7 mouse cellular contexts compared by ENCODE assay signal in the genomic region with DNA sequence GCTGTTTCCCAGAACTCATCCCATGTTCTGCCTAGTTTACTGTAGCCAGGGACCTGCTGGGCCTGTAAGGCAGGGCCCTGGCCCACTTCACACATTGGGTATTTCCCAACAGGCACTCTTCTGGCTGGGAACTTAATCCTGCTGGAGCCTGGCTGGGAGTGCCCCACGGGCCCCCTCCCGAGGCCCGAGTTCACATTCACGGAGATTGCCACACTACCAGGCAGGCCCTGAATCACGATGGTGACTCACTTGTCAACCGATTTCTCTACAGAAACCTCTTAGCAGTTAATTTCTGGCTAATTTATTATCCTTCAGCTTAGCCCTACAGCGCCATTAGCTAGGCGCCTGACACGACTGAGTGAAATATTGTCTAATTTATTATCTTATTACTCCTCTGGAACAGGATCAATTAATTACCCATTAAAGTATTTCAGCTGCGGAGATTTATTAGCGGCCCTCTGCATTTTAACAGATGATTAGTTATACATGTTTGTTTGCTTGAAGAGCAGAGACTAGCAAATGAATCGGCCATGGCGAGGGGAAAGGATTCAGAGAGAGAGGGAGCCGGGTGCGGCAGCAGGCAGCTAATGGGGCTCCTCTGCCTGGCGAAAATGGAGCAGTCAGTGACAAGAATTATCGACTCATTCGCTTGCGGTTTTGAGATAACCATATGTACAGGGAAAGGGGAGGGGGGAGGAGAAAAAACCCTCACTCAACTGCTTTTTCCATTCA.
DNase-seq lines count a peak whose midpoint lies in the region; ATAC-seq and TF ChIP-seq lines count a peak whose summit lies in the region.

No protein-coding gene starts in this region.

- no peak for TF ChIP-seq POLR2A in embryonic fibroblast, embryonic 13.5 days (IDR thresholded peaks at IDR 0.05; ENCODE audit: low read depth, low read length)

- H3K4me3 ChIP-seq in embryonic fibroblast, embryonic 13.5 days (ENCODE audit: insufficient read depth, low read length): no peak overlapping the region
- no peak overlapping the region for H3K4me3 ChIP-seq in intestine, postnatal 0 days (ENCODE audit: low read depth, low read length)

- DNase-seq in urinary bladder, adult 2 months (ENCODE audit: low spot score): peak; percentile 36
- no peak for DNase-seq in urinary bladder, postnatal 4 days (ENCODE audit: low spot score in 2 of 2)
- DNase-seq in lung, postnatal 25 days (ENCODE audit: low spot score): peak; percentile 61
- no peak for DNase-seq in thymus, postnatal 36 days

- no peak for TF ChIP-seq CTCF in embryonic fibroblast, embryonic 13.5 days (IDR thresholded peaks at IDR 0.05; ENCODE audit: borderline replicate concordance, insufficient read depth, low read length)
- TF ChIP-seq CTCF in intestine, postnatal 0 days (IDR thresholded peaks at IDR 0.05; ENCODE audit: low read depth): no peak

- 41% methylated on average over 19 of the region's 19 CpGs for WGBS in intestine, postnatal 0 days

- H3K9me3 ChIP-seq in intestine, postnatal 0 days (ENCODE audit: control insufficient read depth): no peaks in the 10 kb centered on the region

- 0 out of 2 replicates have a peak, but pooled peaks cover 3% of the 10 kb centered on the region for H3K4me1 ChIP-seq in embryonic fibroblast, embryonic 13.5 days (ENCODE audit: control insufficient read depth, insufficient read depth, low read length)
- H3K4me1 ChIP-seq in intestine, postnatal 0 days (replicated peaks; ENCODE audit: control insufficient read depth, insufficient read depth, low read length): no peaks in the 10 kb centered on the region

- H3K36me3 ChIP-seq in intestine, postnatal 0 days (ENCODE audit: control insufficient read depth, insufficient read depth): no peaks in the 10 kb centered on the region

- peak overlapping the region; percentile 28; the same call in 1 of the 2 replicates for H3K4me2 ChIP-seq in intestine, postnatal 0 days (replicated peaks; ENCODE audit: low read depth)

- no peak overlapping the region for H3K9ac ChIP-seq in intestine, postnatal 0 days (ENCODE audit: low read depth, low read length)

- ATAC-seq in intestine, postnatal 0 days: peak; percentile 82
- no peak for ATAC-seq in erythroid progenitor cell, adult 5-6 weeks (replicated peaks; ENCODE audit: low FRiP score, poor library complexity, severe bottlenecking)

- peak overlapping the region; percentile 48 for H3K27ac ChIP-seq in embryonic fibroblast, embryonic 13.5 days (ENCODE audit: insufficient read depth, low read length)
- no peak overlapping the region for H3K27ac ChIP-seq in intestine, postnatal 0 days (ENCODE audit: low read depth, low read length)

- H3K27me3 ChIP-seq in intestine, postnatal 0 days (replicated peaks; ENCODE audit: control insufficient read depth, insufficient read depth, low read length): 0 out of 2 replicates have a peak, but pooled peaks cover 3% of the 10 kb centered on the region

Comparison
In these comparisons a context has a peak if more than half of its experiments do, and no peak if none do; other contexts are left out.
1. DNase-seq: peak in urinary bladder, adult 2 months (single experiment) and lung, postnatal 25 days (single experiment); none in urinary bladder, postnatal 4 days (0 of 2) and thymus, postnatal 36 days (0 of 2).